Mouse (Mus musculus): ENCODE results near the gene Kcnt2. TPM values are rescaled to one million over a fixed set of nuclear protein-coding genes. Genes with fewer than 3 reads are reported as not detected.

Kcnt2 gene
- polyA plus RNA-seq, 1 experiment from 2014 or later = 1.3 TPM

DNA sequence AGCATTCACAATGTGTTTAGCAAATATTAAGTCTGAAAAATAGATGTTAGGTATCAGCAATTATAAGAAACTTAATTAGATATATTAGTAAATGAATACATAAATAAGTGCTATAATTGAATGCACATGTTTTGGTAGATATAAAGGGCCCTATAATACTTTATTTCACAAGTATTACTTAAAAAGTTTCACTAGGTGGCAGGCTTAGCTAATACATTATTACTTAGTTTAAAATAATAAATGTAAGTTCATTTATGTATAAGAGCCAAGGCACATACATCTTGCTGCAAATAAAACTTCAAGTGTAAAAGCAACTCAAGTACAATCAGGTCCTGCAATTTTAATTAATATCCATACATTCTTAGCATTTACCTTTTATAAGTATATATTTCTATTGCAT lies 302.8 kb downstream of the Kcnt2 start:
- no peak overlapping the region for H3K9ac ChIP-seq (ENCODE audit: low read length)
- H3K4me1 ChIP-seq (ENCODE audit: control insufficient read depth, insufficient read depth, low read length) = no peaks in the 10 kb centered on the region
- DNase-seq (ENCODE audit: low spot score) (no peak), ATAC-seq (ENCODE audit: insufficient number of reproducible peaks, low FRiP score, low TSS enrichment, low read depth) (no peak)
- H3K36me3 ChIP-seq (ENCODE audit: control insufficient read depth, insufficient read depth, low read length) = no peaks in the 10 kb centered on the region
- no peak overlapping the region for H3K27ac ChIP-seq (replicated peaks; ENCODE audit: low read depth, low read length)
- no peak overlapping the region for H3K4me3 ChIP-seq (ENCODE audit: low read depth, low read length)
- no peaks in the 10 kb centered on the region for H3K27me3 ChIP-seq (ENCODE audit: control insufficient read depth, insufficient read depth, low read length)
- no peak overlapping the region for H3K4me2 ChIP-seq (ENCODE audit: low read depth, severe bottlenecking)
- no peaks in the 10 kb centered on the region for H3K9me3 ChIP-seq (ENCODE audit: control insufficient read depth, low read length)

DNA sequence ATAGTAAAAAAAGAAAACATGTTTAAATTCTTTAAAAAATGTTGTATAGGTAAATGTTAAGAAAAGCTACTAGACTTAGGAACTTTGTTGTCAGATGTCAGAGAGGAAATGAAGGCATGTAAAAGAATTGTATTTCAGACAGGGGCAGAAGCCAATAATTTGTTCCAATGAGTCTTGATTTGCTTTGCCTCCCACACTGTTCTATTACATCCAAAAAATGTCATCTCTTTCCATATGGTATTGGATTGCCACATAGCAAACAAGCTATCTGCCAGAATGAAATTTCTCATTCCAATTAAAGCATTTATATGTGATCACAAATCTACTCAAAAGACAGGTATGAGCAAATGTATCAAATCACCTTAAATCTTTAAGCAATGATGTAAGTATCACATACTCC lies 314.8 kb downstream of the Kcnt2 start:
- H3K36me3 ChIP-seq (ENCODE audit: control insufficient read depth, insufficient read depth, low read length) = no peaks in the 10 kb centered on the region

DNA sequence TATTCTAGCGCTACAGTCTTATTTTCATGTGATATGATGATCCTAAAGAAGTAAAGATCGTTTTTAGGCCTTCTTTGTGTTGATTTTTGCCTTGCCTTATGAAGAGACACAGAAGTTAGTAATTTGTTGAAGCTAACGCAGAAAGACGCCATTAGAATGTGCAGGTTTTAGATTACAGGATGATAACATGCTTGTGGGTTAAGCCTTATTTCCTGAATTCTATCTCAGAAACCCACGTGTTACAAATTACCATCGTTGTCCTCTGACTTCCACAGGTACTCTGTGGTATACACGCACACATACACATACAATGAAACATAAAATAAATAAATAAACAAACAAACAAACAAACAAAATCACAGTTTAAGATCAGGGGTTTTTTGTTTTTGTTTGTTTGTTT lies 326.2 kb downstream of the Kcnt2 start:
- Histone ChIP-seq H3K4me3 (ENCODE audit: low read depth, low read length) (no peak overlapping the region), H3K27me3 (ENCODE audit: control insufficient read depth, insufficient read depth, low read length) (no peaks in the 10 kb centered on the region), H3K36me3 (ENCODE audit: control insufficient read depth, insufficient read depth, low read length) (no peaks in the 10 kb centered on the region), H3K9me3 (ENCODE audit: control insufficient read depth, low read length) (no peaks in the 10 kb centered on the region), H3K9ac (ENCODE audit: low read length) (no peak overlapping the region), H3K4me1 (ENCODE audit: control insufficient read depth, insufficient read depth, low read length) (no peaks in the 10 kb centered on the region), H3K4me2 (ENCODE audit: low read depth, severe bottlenecking) (no peak overlapping the region), H3K27ac (replicated peaks; ENCODE audit: low read depth, low read length) (no peak overlapping the region)
- ATAC-seq (ENCODE audit: insufficient number of reproducible peaks, low FRiP score, low TSS enrichment, low read depth) (no peak), DNase-seq (ENCODE audit: low spot score) (no peak)
- 74% methylated on average over 7 of the region's 7 CpGs for WGBS

More for the DNA sequence above, 314.8 kb downstream of the Kcnt2 start:
- no peak for ATAC-seq (ENCODE audit: insufficient number of reproducible peaks, low FRiP score, low TSS enrichment, low read depth)
- H3K27ac ChIP-seq (replicated peaks; ENCODE audit: low read depth, low read length) = no peak overlapping the region
- no peak overlapping the region for H3K9ac ChIP-seq (ENCODE audit: low read length)
- no peaks in the 10 kb centered on the region for H3K4me1 ChIP-seq (ENCODE audit: control insufficient read depth, insufficient read depth, low read length)
- no peaks in the 10 kb centered on the region for H3K9me3 ChIP-seq (ENCODE audit: control insufficient read depth, low read length)
- no peak overlapping the region for H3K4me2 ChIP-seq (ENCODE audit: low read depth, severe bottlenecking)
- H3K27me3 ChIP-seq (ENCODE audit: control insufficient read depth, insufficient read depth, low read length) = no peaks in the 10 kb centered on the region
- DNase-seq (ENCODE audit: low spot score) = no peak
- no peak overlapping the region for H3K4me3 ChIP-seq (ENCODE audit: low read depth, low read length)

DNA sequence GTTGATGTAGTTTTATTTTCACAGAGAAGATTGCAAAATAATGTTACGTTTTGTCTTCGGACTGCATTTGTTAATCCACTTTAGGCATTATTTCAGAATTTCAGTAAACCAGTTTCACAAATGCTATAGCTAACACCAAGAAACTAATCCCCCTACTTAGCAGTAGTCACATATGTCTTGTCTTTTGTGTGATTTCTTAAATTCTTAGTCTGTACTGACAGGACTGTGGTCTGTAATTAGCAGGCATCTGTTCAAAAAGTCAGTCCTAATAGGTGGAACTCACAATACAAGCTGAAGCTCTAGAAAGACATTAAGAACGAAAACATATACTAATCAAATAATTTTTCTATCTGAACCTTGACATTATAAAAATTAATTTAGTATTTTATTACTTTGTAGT lies 332.6 kb downstream of the Kcnt2 start:
- Histone ChIP-seq H3K9me3 (ENCODE audit: control insufficient read depth, low read length) (no peaks in the 10 kb centered on the region), H3K4me3 (ENCODE audit: low read depth, low read length) (no peak overlapping the region), H3K9ac (ENCODE audit: low read length) (no peak overlapping the region), H3K27ac (replicated peaks; ENCODE audit: low read depth, low read length) (no peak overlapping the region), H3K36me3 (ENCODE audit: control insufficient read depth, insufficient read depth, low read length) (no peaks in the 10 kb centered on the region), H3K4me1 (ENCODE audit: control insufficient read depth, insufficient read depth, low read length) (no peaks in the 10 kb centered on the region), H3K27me3 (ENCODE audit: control insufficient read depth, insufficient read depth, low read length) (no peaks in the 10 kb centered on the region), H3K4me2 (ENCODE audit: low read depth, severe bottlenecking) (no peak overlapping the region)
- ATAC-seq (ENCODE audit: insufficient number of reproducible peaks, low FRiP score, low TSS enrichment, low read depth) (no peak), DNase-seq (ENCODE audit: low spot score) (no peak)
- 87% methylated on average over 3 of the region's 3 CpGs for WGBS

DNA sequence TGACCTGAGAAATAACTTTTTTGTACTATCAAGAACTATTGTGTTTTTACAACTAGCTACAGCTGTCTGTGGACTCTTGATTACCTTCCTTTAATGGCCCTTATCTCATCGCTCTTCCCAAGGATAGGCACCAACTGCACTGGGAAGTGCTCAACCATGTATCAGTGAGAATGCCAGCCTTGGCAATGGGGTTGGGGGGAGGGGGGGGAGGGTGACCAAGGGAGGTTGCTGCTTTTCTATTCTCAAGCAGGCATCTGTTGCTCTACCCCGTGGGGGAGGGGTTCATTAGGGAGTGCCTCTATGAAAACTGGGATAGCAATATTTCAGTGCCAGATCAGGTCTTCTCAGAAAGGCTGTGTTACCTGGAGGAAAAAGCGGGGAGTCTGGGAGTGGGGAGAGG lies 342.3 kb downstream of the Kcnt2 start:
- H3K9ac ChIP-seq (ENCODE audit: low read length) = no peak overlapping the region
- H3K4me2 ChIP-seq (ENCODE audit: low read depth, severe bottlenecking) = no peak overlapping the region
- no peak overlapping the region for H3K4me3 ChIP-seq (ENCODE audit: low read depth, low read length)
- ATAC-seq (ENCODE audit: insufficient number of reproducible peaks, low FRiP score, low TSS enrichment, low read depth) (no peak), DNase-seq (ENCODE audit: low spot score) (no peak)
- H3K4me1 ChIP-seq (ENCODE audit: control insufficient read depth, insufficient read depth, low read length) = no peaks in the 10 kb centered on the region
- H3K36me3 ChIP-seq (ENCODE audit: control insufficient read depth, insufficient read depth, low read length) = no peaks in the 10 kb centered on the region
- H3K27ac ChIP-seq (replicated peaks; ENCODE audit: low read depth, low read length) = no peak overlapping the region
- no peaks in the 10 kb centered on the region for H3K9me3 ChIP-seq (ENCODE audit: control insufficient read depth, low read length)
- WGBS = 76% methylated on average over 3 of the region's 3 CpGs
- H3K27me3 ChIP-seq (ENCODE audit: control insufficient read depth, insufficient read depth, low read length) = no peaks in the 10 kb centered on the region

DNA sequence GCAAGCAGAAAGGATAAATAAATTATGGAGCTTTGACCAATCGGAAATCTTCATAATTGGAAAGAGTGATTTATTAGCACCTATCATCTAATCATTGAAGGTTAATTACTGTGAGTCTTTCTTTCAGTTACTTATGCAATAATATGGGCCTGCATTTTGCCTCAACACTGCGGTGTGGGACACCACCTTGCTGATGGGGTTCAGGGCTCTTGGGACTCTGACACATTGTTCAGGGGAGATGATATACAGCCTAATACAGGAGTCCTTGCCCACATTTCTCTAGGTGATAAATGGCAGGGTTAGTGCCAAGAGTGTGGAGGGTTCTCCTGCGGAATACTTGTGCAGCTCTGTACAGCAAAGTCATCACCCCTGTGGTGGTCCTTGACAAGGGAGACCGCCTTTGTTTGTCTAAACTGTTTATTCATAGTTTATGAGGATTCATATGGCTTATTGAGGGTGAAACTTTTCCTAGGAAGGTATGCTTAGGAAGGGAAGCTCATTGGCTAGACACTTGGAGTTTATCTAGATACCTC lies 362.9 kb downstream of the Kcnt2 start:
- Histone ChIP-seq H3K27ac (replicated peaks; ENCODE audit: low read depth, low read length) (no peak overlapping the region), H3K4me1 (ENCODE audit: control insufficient read depth, insufficient read depth, low read length) (no peaks in the 10 kb centered on the region), H3K9me3 (ENCODE audit: control insufficient read depth, low read length) (no peaks in the 10 kb centered on the region), H3K9ac (ENCODE audit: low read length) (no peak overlapping the region), H3K36me3 (ENCODE audit: control insufficient read depth, insufficient read depth, low read length) (no peaks in the 10 kb centered on the region), H3K4me3 (ENCODE audit: low read depth, low read length) (no peak overlapping the region), H3K27me3 (ENCODE audit: control insufficient read depth, insufficient read depth, low read length) (no peaks in the 10 kb centered on the region), H3K4me2 (ENCODE audit: low read depth, severe bottlenecking) (no peak overlapping the region)
- 83% methylated on average over 4 of the region's 4 CpGs for WGBS
- DNase-seq (ENCODE audit: low spot score) = no peak
- no peak for ATAC-seq (ENCODE audit: insufficient number of reproducible peaks, low FRiP score, low TSS enrichment, low read depth)

DNA sequence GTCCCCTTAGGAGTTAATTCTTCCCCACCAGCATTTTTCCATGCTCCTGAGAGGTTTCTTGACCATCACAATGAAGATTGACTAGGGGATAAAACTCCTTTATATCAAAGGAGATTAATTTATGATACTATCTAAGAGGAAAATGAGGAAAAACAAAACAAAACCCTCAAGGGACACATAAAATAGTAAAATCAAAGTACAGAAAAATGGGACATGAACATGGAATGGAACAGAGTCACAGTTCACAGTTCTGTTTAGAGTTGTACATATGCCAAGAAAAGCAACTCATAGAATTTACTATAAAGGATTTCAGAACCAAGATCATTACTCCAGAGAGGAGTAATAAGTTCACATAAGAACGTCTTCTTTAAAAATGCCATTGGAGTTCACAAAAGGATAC lies 367.1 kb downstream of the Kcnt2 start:
- Histone ChIP-seq H3K9ac (ENCODE audit: low read length) (no peak overlapping the region), H3K4me1 (ENCODE audit: control insufficient read depth, insufficient read depth, low read length) (no peaks in the 10 kb centered on the region), H3K4me3 (ENCODE audit: low read depth, low read length) (no peak overlapping the region), H3K27me3 (ENCODE audit: control insufficient read depth, insufficient read depth, low read length) (no peaks in the 10 kb centered on the region), H3K36me3 (ENCODE audit: control insufficient read depth, insufficient read depth, low read length) (no peaks in the 10 kb centered on the region), H3K27ac (replicated peaks; ENCODE audit: low read depth, low read length) (no peak overlapping the region), H3K9me3 (ENCODE audit: control insufficient read depth, low read length) (no peaks in the 10 kb centered on the region), H3K4me2 (ENCODE audit: low read depth, severe bottlenecking) (no peak overlapping the region)
- DNase-seq (ENCODE audit: low spot score) = no peak
- 82% methylated on average over 1 of the region's 1 CpGs for WGBS
- ATAC-seq (ENCODE audit: insufficient number of reproducible peaks, low FRiP score, low TSS enrichment, low read depth) = no peak

DNA sequence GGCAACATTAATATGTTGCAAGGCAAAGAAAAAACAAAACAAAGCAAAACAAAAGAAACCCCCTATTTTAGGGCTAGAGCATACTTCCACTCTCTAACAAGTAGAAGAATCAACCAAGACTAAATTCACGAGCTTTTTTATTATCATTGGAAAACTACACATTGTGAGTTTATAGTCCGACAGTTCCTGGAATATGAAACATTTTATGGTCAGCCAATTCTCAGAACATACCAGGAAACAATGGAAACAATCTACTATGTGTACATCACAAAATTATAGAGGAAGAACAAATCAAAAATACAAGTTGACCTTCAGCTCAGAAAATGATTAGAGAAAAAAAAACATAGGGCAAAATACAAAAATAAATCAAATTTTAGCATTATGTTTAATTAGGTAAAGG lies 368.9 kb downstream of the Kcnt2 start:
- DNase-seq (ENCODE audit: low spot score) (no peak), ATAC-seq (ENCODE audit: insufficient number of reproducible peaks, low FRiP score, low TSS enrichment, low read depth) (no peak)
- no peaks in the 10 kb centered on the region for H3K4me1 ChIP-seq (ENCODE audit: control insufficient read depth, insufficient read depth, low read length)
- no peak overlapping the region for H3K4me2 ChIP-seq (ENCODE audit: low read depth, severe bottlenecking)
- no peak overlapping the region for H3K9ac ChIP-seq (ENCODE audit: low read length)
- no peak overlapping the region for H3K27ac ChIP-seq (replicated peaks; ENCODE audit: low read depth, low read length)
- no peaks in the 10 kb centered on the region for H3K27me3 ChIP-seq (ENCODE audit: control insufficient read depth, insufficient read depth, low read length)
- no peaks in the 10 kb centered on the region for H3K9me3 ChIP-seq (ENCODE audit: control insufficient read depth, low read length)
- H3K36me3 ChIP-seq (ENCODE audit: control insufficient read depth, insufficient read depth, low read length) = no peaks in the 10 kb centered on the region
- 81% methylated on average over 2 of the region's 2 CpGs for WGBS
- H3K4me3 ChIP-seq (ENCODE audit: low read depth, low read length) = no peak overlapping the region

DNA sequence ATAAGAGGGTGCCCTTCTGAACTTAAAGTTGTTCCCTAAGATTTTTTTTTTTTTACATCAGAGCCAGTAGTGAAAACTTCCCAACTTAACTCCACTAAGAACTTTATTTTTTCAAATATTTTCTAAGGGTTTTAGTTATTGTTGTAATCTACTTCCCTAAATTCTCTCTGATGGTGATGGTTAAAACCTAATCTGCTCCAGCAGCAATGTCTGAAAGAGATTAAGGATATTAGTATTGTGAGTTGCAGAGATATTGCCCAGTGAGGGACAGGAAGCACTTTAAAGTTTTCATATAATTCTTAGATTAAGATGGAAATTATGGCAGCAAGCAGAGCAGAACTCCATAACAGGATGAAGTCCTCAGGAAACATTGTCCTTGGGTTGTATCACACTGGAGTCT lies 372.2 kb downstream of the Kcnt2 start:
- no peaks in the 10 kb centered on the region for H3K9me3 ChIP-seq (ENCODE audit: control insufficient read depth, low read length)
- no peaks in the 10 kb centered on the region for H3K4me1 ChIP-seq (ENCODE audit: control insufficient read depth, insufficient read depth, low read length)
- H3K4me3 ChIP-seq (ENCODE audit: low read depth, low read length) = no peak overlapping the region
- no peak for DNase-seq (ENCODE audit: low spot score)
- H3K36me3 ChIP-seq (ENCODE audit: control insufficient read depth, insufficient read depth, low read length) = no peaks in the 10 kb centered on the region
- no peak for ATAC-seq (ENCODE audit: insufficient number of reproducible peaks, low FRiP score, low TSS enrichment, low read depth)
- H3K27me3 ChIP-seq (ENCODE audit: control insufficient read depth, insufficient read depth, low read length) = no peaks in the 10 kb centered on the region
- H3K27ac ChIP-seq (replicated peaks; ENCODE audit: low read depth, low read length) = no peak overlapping the region
- H3K4me2 ChIP-seq (ENCODE audit: low read depth, severe bottlenecking) = no peak overlapping the region
- H3K9ac ChIP-seq (ENCODE audit: low read length) = no peak overlapping the region

All from limb, embryonic 11.5 days (tissue).